ENCODE assay signal across 8 mouse cellular contexts in the genomic region with DNA sequence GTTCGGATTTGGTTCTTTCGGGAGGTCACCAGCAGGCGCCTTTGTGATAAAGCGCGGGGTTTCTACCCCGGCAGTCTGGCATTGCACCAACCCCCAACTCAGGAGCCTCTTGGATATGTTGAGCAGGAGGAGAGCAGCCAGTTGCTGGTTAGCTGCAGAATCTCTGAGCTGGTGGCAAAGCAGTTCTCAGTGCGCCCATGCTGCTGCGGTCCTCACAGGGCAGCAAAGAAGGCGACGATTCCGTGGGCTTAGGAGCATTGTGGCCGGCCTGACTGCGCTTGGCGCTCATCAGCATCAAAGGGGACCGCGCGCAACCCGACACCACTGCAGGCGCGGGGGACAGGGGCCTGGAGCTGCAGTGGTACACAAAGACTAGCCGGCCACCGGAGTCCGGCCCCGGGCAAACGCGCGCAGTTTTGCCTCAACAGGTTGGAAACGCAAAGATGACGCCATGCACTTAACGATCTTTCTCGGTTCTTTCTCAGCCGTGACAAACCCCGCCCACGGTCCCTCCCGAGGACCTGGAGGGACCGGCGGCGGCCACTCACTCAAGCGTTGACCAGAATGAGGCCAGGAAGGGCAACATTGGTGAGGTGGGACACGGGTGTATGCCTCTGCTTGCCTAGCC. TPM values are rescaled to one million over a fixed set of nuclear protein-coding genes. Genes with fewer than 3 reads are reported as not detected.
DNase-seq lines count a peak whose midpoint lies in the region; ATAC-seq and TF ChIP-seq lines count a peak whose summit lies in the region.

No protein-coding gene starts in this region.

- no peaks in the 10 kb centered on the region; the same call in 1 of the 2 replicates for H3K4me1 ChIP-seq in lung, embryonic 14.5 days (ENCODE audit: insufficient read depth)
- H3K4me1 ChIP-seq in embryonic facial prominence, embryonic 10.5 days = peaks cover 79% of the 10 kb centered on the region
- peaks cover 17% of the 10 kb centered on the region for H3K4me1 ChIP-seq in hindbrain, embryonic 16.5 days (ENCODE audit: control insufficient read depth, insufficient read depth, low read depth, low read length)
- H3K4me1 ChIP-seq in liver, embryonic 13.5 days (replicated peaks) = peaks cover 35% of the 10 kb centered on the region
- H3K4me1 ChIP-seq in neural tube, embryonic 15.5 days = peaks cover 22% of the 10 kb centered on the region

- H3K27ac ChIP-seq in lung, embryonic 14.5 days (ENCODE audit: low read depth) = peak overlapping the region; percentile 85
- peak overlapping the region; percentile 91 for H3K27ac ChIP-seq in embryonic facial prominence, embryonic 10.5 days (replicated peaks)
- no peak overlapping the region; the same call in 1 of the 2 replicates for H3K27ac ChIP-seq in hindbrain, embryonic 16.5 days (ENCODE audit: low read depth, low read length)
- H3K27ac ChIP-seq in liver, embryonic 13.5 days = peak overlapping the region; percentile 5; the same call in 1 of the 2 replicates
- H3K27ac ChIP-seq in neural tube, embryonic 15.5 days (replicated peaks) = no peak overlapping the region

- intact Hi-C loops in left cerebral cortex, postnatal 25 days (cut with DNase I) = no loop called here

- DNase-seq in lung, embryonic 14.5 days = peak; percentile 72
- DNase-seq in lung, postnatal 14 days = no peak
- peak; percentile 90 for DNase-seq in embryonic facial prominence, embryonic 10.5 days (ENCODE audit: low spot score)
- no peak for DNase-seq in liver, embryonic 13.5 days
- DNase-seq in cerebellum, adult 18-20 months = no peak
- no peak for DNase-seq in left cerebral cortex, postnatal 25 days (ENCODE audit: low spot score in 2 of 2)

- no peaks in the 10 kb centered on the region for H3K9me3 ChIP-seq in lung, embryonic 14.5 days (ENCODE audit: low read depth, low read length)
- no peaks in the 10 kb centered on the region for H3K9me3 ChIP-seq in embryonic facial prominence, embryonic 10.5 days
- no peaks in the 10 kb centered on the region for H3K9me3 ChIP-seq in hindbrain, embryonic 16.5 days (ENCODE audit: control insufficient read depth, low read length)
- H3K9me3 ChIP-seq in liver, embryonic 13.5 days (replicated peaks) = no peaks in the 10 kb centered on the region
- H3K9me3 ChIP-seq in neural tube, embryonic 15.5 days (replicated peaks) = no peaks in the 10 kb centered on the region

- peak overlapping the region; percentile 52 for H3K4me3 ChIP-seq in lung, embryonic 14.5 days (ENCODE audit: low read depth, low read length)
- H3K4me3 ChIP-seq in embryonic facial prominence, embryonic 10.5 days = peak overlapping the region; percentile 75
- peak overlapping the region; percentile 54 for H3K4me3 ChIP-seq in hindbrain, embryonic 16.5 days (ENCODE audit: low read length)
- peak overlapping the region; percentile 55 for H3K4me3 ChIP-seq in liver, embryonic 13.5 days (replicated peaks)
- peak overlapping the region; percentile 43 for H3K4me3 ChIP-seq in neural tube, embryonic 15.5 days (replicated peaks)

- H3K36me3 ChIP-seq in lung, embryonic 14.5 days (ENCODE audit: insufficient read depth) = 0 out of 2 replicates have a peak, but pooled peaks cover 3% of the 10 kb centered on the region
- H3K36me3 ChIP-seq in embryonic facial prominence, embryonic 10.5 days (replicated peaks) = no peaks in the 10 kb centered on the region
- H3K36me3 ChIP-seq in hindbrain, embryonic 16.5 days (ENCODE audit: control insufficient read depth, insufficient read depth, low read length) = no peaks in the 10 kb centered on the region
- no peaks in the 10 kb centered on the region for H3K36me3 ChIP-seq in liver, embryonic 13.5 days
- no peaks in the 10 kb centered on the region for H3K36me3 ChIP-seq in neural tube, embryonic 15.5 days

- peaks cover 27% of the 10 kb centered on the region for H3K27me3 ChIP-seq in lung, embryonic 14.5 days (ENCODE audit: insufficient read depth, low read length)
- peaks cover 36% of the 10 kb centered on the region for H3K27me3 ChIP-seq in embryonic facial prominence, embryonic 10.5 days (replicated peaks; ENCODE audit: low read depth, poor library complexity, severe bottlenecking)
- H3K27me3 ChIP-seq in hindbrain, embryonic 16.5 days (replicated peaks; ENCODE audit: control insufficient read depth, insufficient read depth, low read length) = peaks cover 18% of the 10 kb centered on the region
- peaks cover 54% of the 10 kb centered on the region for H3K27me3 ChIP-seq in liver, embryonic 13.5 days
- peaks cover 27% of the 10 kb centered on the region for H3K27me3 ChIP-seq in neural tube, embryonic 15.5 days (replicated peaks)

- no peak for TF ChIP-seq CTCF in lung, embryonic 14.5 days (IDR thresholded peaks at IDR 0.05; ENCODE audit: low read depth)

- peak overlapping the region; percentile 68 for H3K4me2 ChIP-seq in lung, embryonic 14.5 days
- peak overlapping the region; percentile 97 for H3K4me2 ChIP-seq in hindbrain, embryonic 16.5 days (ENCODE audit: low read length)
- H3K4me2 ChIP-seq in liver, embryonic 13.5 days = peak overlapping the region; percentile 74
- peak overlapping the region; percentile 92 for H3K4me2 ChIP-seq in neural tube, embryonic 15.5 days

- under 1% methylated on average over 40 of the region's 40 CpGs for WGBS in lung, embryonic 14.5 days
- under 1% methylated on average over 40 of the region's 40 CpGs for WGBS in embryonic facial prominence, embryonic 10.5 days
- WGBS in hindbrain, embryonic 16.5 days = under 1% methylated on average over 40 of the region's 40 CpGs
- 1% methylated on average over 40 of the region's 40 CpGs for WGBS in liver, embryonic 13.5 days (ENCODE audit: insufficient replicate concordance)
- WGBS in neural tube, embryonic 15.5 days = under 1% methylated on average over 40 of the region's 40 CpGs

- peak; percentile 47 for ATAC-seq in lung, embryonic 14.5 days (ENCODE audit: insufficient read depth)
- peak; percentile 48 for ATAC-seq in hindbrain, embryonic 16.5 days
- no peak for ATAC-seq in liver, embryonic 13.5 days (ENCODE audit: low read depth)
- 0 out of 2 replicates have a peak, but pooled peaks have one; percentile 38 for ATAC-seq in neural tube, embryonic 15.5 days (ENCODE audit: low FRiP score)

- peak overlapping the region; percentile 60 for H3K9ac ChIP-seq in lung, embryonic 14.5 days
- H3K9ac ChIP-seq in hindbrain, embryonic 16.5 days (ENCODE audit: low read depth, low read length) = peak overlapping the region; percentile 62
- H3K9ac ChIP-seq in liver, embryonic 13.5 days = peak overlapping the region; percentile 50; the same call in 1 of the 2 replicates
- peak overlapping the region; percentile 3 for H3K9ac ChIP-seq in neural tube, embryonic 15.5 days (replicated peaks)

RNA-seq across cellular contexts. Expression of gene Col18a1, which starts 0.9 kb away (rescaled TPM):
- 204 and 217 TPM in 2 replicates for polyA plus RNA-seq in lung, embryonic 14.5 days (2014; fragmentation: Nextera tagmentation; extraction: Ambion mirVana)
- polyA plus RNA-seq in embryonic facial prominence, embryonic 10.5 days (2016; fragmentation: Nextera tagmentation; extraction: Ambion mirVana) = 184 and 201 TPM in 2 replicates
- 26.4 and 41.9 TPM in 2 replicates for polyA plus RNA-seq in hindbrain, embryonic 16.5 days (2015; fragmentation: Nextera tagmentation; extraction: Ambion mirVana)
- 29.7 and 36.3 TPM in 2 replicates for polyA plus RNA-seq in liver, embryonic 13.5 days (2015; fragmentation: Nextera tagmentation; extraction: Ambion mirVana)
- polyA plus RNA-seq in neural tube, embryonic 15.5 days (2015; fragmentation: Nextera tagmentation; extraction: Ambion mirVana) = 37.5 and 48.2 TPM in 2 replicates
- 1 to 10 TPM; 4.0 to 5.3 TPM for total RNA-seq in left cerebral cortex, postnatal 25 days (2021)

Comparison
In these comparisons a context has a peak if more than half of its experiments do, and no peak if none do; other contexts are left out.
1. DNase-seq: peak in lung, embryonic 14.5 days (single experiment) and embryonic facial prominence, embryonic 10.5 days (single experiment); none in lung, postnatal 14 days (single experiment), liver, embryonic 13.5 days (single experiment), cerebellum, adult 18-20 months (0 of 2) and left cerebral cortex, postnatal 25 days (0 of 2).
2. H3K27ac ChIP-seq: peak in lung, embryonic 14.5 days (single experiment), embryonic facial prominence, embryonic 10.5 days (single experiment) and liver, embryonic 13.5 days (single experiment); none in hindbrain, embryonic 16.5 days (single experiment) and neural tube, embryonic 15.5 days (single experiment).
3. H3K9ac ChIP-seq: peak in every context shown above with its lines; median percentile 62 in hindbrain, embryonic 16.5 days; 60 in lung, embryonic 14.5 days; 50 in liver, embryonic 13.5 days; 3 in neural tube, embryonic 15.5 days.
4. Peak in every context shown above with its lines, with median percentiles within 50 percentile points of each other: H3K4me2 ChIP-seq and H3K4me3 ChIP-seq.